Mouse (Mus musculus) ES-Bruce4 (cell line): ENCODE measurements around the gene Mtrex.

Experiments
- CTCF ChIP-seq: IDR thresholded peaks from one replicate; pipeline ENCODE4 v1.8.1; 2011; ENCODE audit warnings: low read depth, low read length
- EP300 ChIP-seq: IDR thresholded peaks from 2 replicates; pipeline ENCODE4 v1.6.1; 2011; ENCODE audit warnings: low read depth, low read length; ENCODE audit not compliant: insufficient read depth
- POLR2A ChIP-seq: IDR thresholded peaks from one replicate; pipeline ENCODE4 v1.8.1; 2011; ENCODE audit warnings: low read length; ENCODE audit not compliant: insufficient read depth

DNA sequence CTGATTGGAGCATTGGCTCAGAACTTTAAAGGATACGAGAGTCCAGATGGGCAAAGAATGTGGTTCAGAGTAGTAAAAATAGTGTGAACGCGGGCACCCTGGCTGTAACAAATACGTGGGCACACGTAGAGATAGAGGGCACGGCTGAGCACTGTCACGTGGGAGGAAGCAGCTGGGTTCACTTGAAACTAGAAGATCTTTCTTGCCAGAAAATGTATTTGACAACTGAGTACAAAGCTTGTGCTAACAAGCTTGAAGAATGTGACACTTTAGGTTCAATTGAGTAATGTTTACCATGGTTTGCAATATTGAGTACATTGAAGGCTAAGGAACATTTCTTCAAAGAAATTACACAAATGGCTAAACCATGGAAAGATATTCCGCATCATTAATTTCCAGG is 10.9 kb upstream of the Mtrex start:
- TF ChIP-seq POLR2A (no peak), CTCF (no peak), EP300 (no peak)
